Comparison of ENCODE assay signal across 8 mouse cellular contexts in genomic region chr12:113140616-113141411, GRCm38 (mm10). TPM values are rescaled to one million over a fixed set of nuclear protein-coding genes. Genes with fewer than 3 reads are reported as not detected.
A peak's percentile ranks its signal among the peaks of the same experiment; 100 is the strongest.
DNase-seq lines count a peak whose midpoint lies in the region; ATAC-seq lines count a peak whose summit lies in the region.

No protein-coding gene starts in this region.

- WGBS in forebrain, embryonic 11.5 days, result 3% methylated on average over 49 of the region's 49 CpGs
- 2% methylated on average over 49 of the region's 49 CpGs for WGBS in hindbrain, embryonic 11.5 days
- 3% methylated on average over 49 of the region's 49 CpGs for WGBS in limb, embryonic 12.5 days
- WGBS in midbrain, embryonic 11.5 days, result under 1% methylated on average over 49 of the region's 49 CpGs

- peak; percentile 83 for DNase-seq in 3134 (ENCODE audit: extremely low read depth, insufficient read length, low spot score)
- DNase-seq in MEL-GATA-1-ER (ENCODE audit: extremely low read depth, low read depth), result peak; percentile 72
- no peak for DNase-seq in forebrain, embryonic 11.5 days (ENCODE audit: low spot score)
- DNase-seq in hindbrain, embryonic 11.5 days (ENCODE audit: low spot score), result no peak
- peak; percentile 94 for DNase-seq in midbrain, embryonic 11.5 days (ENCODE audit: low spot score, missing footprints)
- no peak for DNase-seq in right cerebral cortex, postnatal 36 days (ENCODE audit: low spot score in 2 of 2)

- H3K4me2 ChIP-seq in forebrain, embryonic 11.5 days (ENCODE audit: low read depth, low read length, severe bottlenecking), result peak overlapping the region; percentile 72
- peak overlapping the region; percentile 78 for H3K4me2 ChIP-seq in hindbrain, embryonic 11.5 days (replicated peaks; ENCODE audit: low read depth, low read length)
- H3K4me2 ChIP-seq in limb, embryonic 12.5 days, result peak overlapping the region; percentile 76
- peak overlapping the region; percentile 61 for H3K4me2 ChIP-seq in midbrain, embryonic 11.5 days

- peaks cover 11% of the 10 kb centered on the region; the same call in 1 of the 2 replicates for H3K36me3 ChIP-seq in forebrain, embryonic 11.5 days (ENCODE audit: control insufficient read depth, insufficient read depth, low read length)
- peaks cover 9% of the 10 kb centered on the region for H3K36me3 ChIP-seq in hindbrain, embryonic 11.5 days (ENCODE audit: control insufficient read depth, insufficient read depth, low read length)
- peaks cover 31% of the 10 kb centered on the region for H3K36me3 ChIP-seq in limb, embryonic 12.5 days
- H3K36me3 ChIP-seq in midbrain, embryonic 11.5 days (ENCODE audit: control insufficient read depth, insufficient read depth, low read length), result peaks cover 15% of the 10 kb centered on the region

- 0 out of 2 replicates have a peak, but pooled peaks have one; percentile 1 for ATAC-seq in forebrain, embryonic 11.5 days (replicated peaks; ENCODE audit: low FRiP score)
- peak; percentile 8; the same call in 1 of the 2 replicates for ATAC-seq in hindbrain, embryonic 11.5 days (ENCODE audit: low FRiP score)
- 0 out of 2 replicates have a peak, but pooled peaks have one; percentile 3 for ATAC-seq in limb, embryonic 12.5 days (ENCODE audit: insufficient number of reproducible peaks, insufficient read depth, low FRiP score, low TSS enrichment, low read depth)
- peak; percentile 6 for ATAC-seq in midbrain, embryonic 11.5 days (ENCODE audit: low FRiP score)
- ATAC-seq in activated CD4-positive, CD25-positive, alpha-beta regulatory T cell, adult 4 months, result no peak

- peak overlapping the region; percentile 58 for H3K4me3 ChIP-seq in forebrain, embryonic 11.5 days (ENCODE audit: low read depth, low read length)
- peak overlapping the region; percentile 69 for H3K4me3 ChIP-seq in hindbrain, embryonic 11.5 days (ENCODE audit: low read depth, low read length)
- peak overlapping the region; percentile 52 for H3K4me3 ChIP-seq in limb, embryonic 12.5 days (replicated peaks)
- H3K4me3 ChIP-seq in midbrain, embryonic 11.5 days (ENCODE audit: low read depth, low read length), result peak overlapping the region; percentile 67

- H3K9me3 ChIP-seq in forebrain, embryonic 11.5 days (ENCODE audit: control insufficient read depth, low read length), result no peaks in the 10 kb centered on the region
- H3K9me3 ChIP-seq in hindbrain, embryonic 11.5 days (ENCODE audit: control insufficient read depth, low read length), result no peaks in the 10 kb centered on the region
- H3K9me3 ChIP-seq in limb, embryonic 12.5 days, result no peaks in the 10 kb centered on the region
- H3K9me3 ChIP-seq in midbrain, embryonic 11.5 days (ENCODE audit: control insufficient read depth, low read length), result no peaks in the 10 kb centered on the region

- peaks cover 34% of the 10 kb centered on the region for H3K4me1 ChIP-seq in forebrain, embryonic 11.5 days (replicated peaks; ENCODE audit: control insufficient read depth, insufficient read depth, low read length)
- peaks cover 26% of the 10 kb centered on the region for H3K4me1 ChIP-seq in hindbrain, embryonic 11.5 days (replicated peaks; ENCODE audit: control insufficient read depth, insufficient read depth, low read length)
- peaks cover 46% of the 10 kb centered on the region for H3K4me1 ChIP-seq in limb, embryonic 12.5 days (replicated peaks)
- peaks cover 40% of the 10 kb centered on the region for H3K4me1 ChIP-seq in midbrain, embryonic 11.5 days (ENCODE audit: control insufficient read depth, insufficient read depth, low read length)

- H3K9ac ChIP-seq in forebrain, embryonic 11.5 days (ENCODE audit: low read length), result peak overlapping the region; percentile 70
- peak overlapping the region; percentile 75 for H3K9ac ChIP-seq in hindbrain, embryonic 11.5 days (ENCODE audit: low read depth, low read length)
- peak overlapping the region; percentile 52 for H3K9ac ChIP-seq in limb, embryonic 12.5 days (replicated peaks)
- peak overlapping the region; percentile 80 for H3K9ac ChIP-seq in midbrain, embryonic 11.5 days (ENCODE audit: low read length)

- no peak overlapping the region for H3K27ac ChIP-seq in forebrain, embryonic 11.5 days (ENCODE audit: low read depth, low read length)
- H3K27ac ChIP-seq in hindbrain, embryonic 11.5 days (ENCODE audit: low read depth, low read length), result peak overlapping the region; percentile 73; the same call in 1 of the 2 replicates
- no peak overlapping the region for H3K27ac ChIP-seq in limb, embryonic 12.5 days
- peak overlapping the region; percentile 90; the same call in 1 of the 2 replicates for H3K27ac ChIP-seq in midbrain, embryonic 11.5 days (ENCODE audit: low read depth, low read length)

- no peaks in the 10 kb centered on the region; the same call in none of the 2 replicates for H3K27me3 ChIP-seq in forebrain, embryonic 11.5 days (ENCODE audit: control insufficient read depth, insufficient read depth, low read length)
- no peaks in the 10 kb centered on the region for H3K27me3 ChIP-seq in hindbrain, embryonic 11.5 days (ENCODE audit: control insufficient read depth, insufficient read depth, low read length)
- peaks cover 62% of the 10 kb centered on the region for H3K27me3 ChIP-seq in limb, embryonic 12.5 days
- no peaks in the 10 kb centered on the region; the same call in 1 of the 2 replicates for H3K27me3 ChIP-seq in midbrain, embryonic 11.5 days (ENCODE audit: control insufficient read depth, insufficient read depth, low read length)

RNA-seq across cellular contexts. Expression of gene Crip2, which starts 0.8 kb away (rescaled TPM):
- polyA plus RNA-seq in forebrain, embryonic 11.5 days (2014; fragmentation: Nextera tagmentation; extraction: Ambion mirVana), result 186 and 217 TPM in 2 replicates
- polyA plus RNA-seq in hindbrain, embryonic 11.5 days (2014; fragmentation: Nextera tagmentation; extraction: Ambion mirVana), result 208 TPM in 2 replicates
- 51.4 and 53.7 TPM in 2 replicates for polyA plus RNA-seq in limb, embryonic 12.5 days (2016; fragmentation: Nextera tagmentation; extraction: Ambion mirVana)
- 226 and 247 TPM in 2 replicates for polyA plus RNA-seq in midbrain, embryonic 11.5 days (2014; fragmentation: Nextera tagmentation; extraction: Ambion mirVana)
- 1 to 10 TPM; 4.5 to 5.6 TPM for polyA plus RNA-seq in activated CD4-positive, CD25-positive, alpha-beta regulatory T cell, adult 4 months (2017; shearing (Covaris generic))

RNA-seq across cellular contexts. Expression of gene Crip1, which starts 5.3 kb away (rescaled TPM):
- polyA plus RNA-seq in forebrain, embryonic 11.5 days (2014; fragmentation: Nextera tagmentation; extraction: Ambion mirVana), result 61.3 and 66.5 TPM in 2 replicates
- polyA plus RNA-seq in hindbrain, embryonic 11.5 days (2014; fragmentation: Nextera tagmentation; extraction: Ambion mirVana), result 76.0 and 84.7 TPM in 2 replicates
- polyA plus RNA-seq in limb, embryonic 12.5 days (2016; fragmentation: Nextera tagmentation; extraction: Ambion mirVana), result 71.0 and 73.2 TPM in 2 replicates
- 87.1 and 95.7 TPM in 2 replicates for polyA plus RNA-seq in midbrain, embryonic 11.5 days (2014; fragmentation: Nextera tagmentation; extraction: Ambion mirVana)
- 1,000 to 10,000 TPM; 1,240 to 2,098 TPM for polyA plus RNA-seq in activated CD4-positive, CD25-positive, alpha-beta regulatory T cell, adult 4 months (2017; shearing (Covaris generic))

RNA-seq across cellular contexts. Expression of gene Tedc1, which starts 15.4 kb away (rescaled TPM):
- 57.2 and 58.2 TPM in 2 replicates for polyA plus RNA-seq in forebrain, embryonic 11.5 days (2014; fragmentation: Nextera tagmentation; extraction: Ambion mirVana)
- polyA plus RNA-seq in hindbrain, embryonic 11.5 days (2014; fragmentation: Nextera tagmentation; extraction: Ambion mirVana), result 28.8 and 31.4 TPM in 2 replicates
- 44.1 and 44.6 TPM in 2 replicates for polyA plus RNA-seq in limb, embryonic 12.5 days (2016; fragmentation: Nextera tagmentation; extraction: Ambion mirVana)
- polyA plus RNA-seq in midbrain, embryonic 11.5 days (2014; fragmentation: Nextera tagmentation; extraction: Ambion mirVana), result 25.6 and 31.5 TPM in 2 replicates
- 1 to 10 TPM; 3.5 to 5.0 TPM for polyA plus RNA-seq in activated CD4-positive, CD25-positive, alpha-beta regulatory T cell, adult 4 months (2017; shearing (Covaris generic))

RNA-seq across cellular contexts. Expression of gene Mta1, which starts 42.7 kb away (rescaled TPM):
- polyA plus RNA-seq in forebrain, embryonic 11.5 days (2014; fragmentation: Nextera tagmentation; extraction: Ambion mirVana), result 25.3 and 27.7 TPM in 2 replicates
- 17.2 and 19.4 TPM in 2 replicates for polyA plus RNA-seq in hindbrain, embryonic 11.5 days (2014; fragmentation: Nextera tagmentation; extraction: Ambion mirVana)
- 19.3 and 20.5 TPM in 2 replicates for polyA plus RNA-seq in limb, embryonic 12.5 days (2016; fragmentation: Nextera tagmentation; extraction: Ambion mirVana)
- 19.2 and 21.4 TPM in 2 replicates for polyA plus RNA-seq in midbrain, embryonic 11.5 days (2014; fragmentation: Nextera tagmentation; extraction: Ambion mirVana)
- polyA plus RNA-seq in activated CD4-positive, CD25-positive, alpha-beta regulatory T cell, adult 4 months (2017; shearing (Covaris generic)), result 10 to 100 TPM; 12.9 to 16.0 TPM

RNA-seq across cellular contexts. Expression of gene Tmem121, which starts 44.9 kb away (rescaled TPM):
- polyA plus RNA-seq in forebrain, embryonic 11.5 days (2014; fragmentation: Nextera tagmentation; extraction: Ambion mirVana), result 17.0 and 20.3 TPM in 2 replicates
- 8.9 and 10.8 TPM in 2 replicates for polyA plus RNA-seq in hindbrain, embryonic 11.5 days (2014; fragmentation: Nextera tagmentation; extraction: Ambion mirVana)
- polyA plus RNA-seq in limb, embryonic 12.5 days (2016; fragmentation: Nextera tagmentation; extraction: Ambion mirVana), result 17.5 and 18.7 TPM in 2 replicates
- 11.5 and 13.1 TPM in 2 replicates for polyA plus RNA-seq in midbrain, embryonic 11.5 days (2014; fragmentation: Nextera tagmentation; extraction: Ambion mirVana)
- polyA plus RNA-seq in activated CD4-positive, CD25-positive, alpha-beta regulatory T cell, adult 4 months (2017; shearing (Covaris generic)), result not detected

Comparison
In these comparisons a context has a peak if more than half of its experiments do, and no peak if none do; other contexts are left out.
1. DNase-seq: peak in 3134 (single experiment), MEL-GATA-1-ER (single experiment) and midbrain, embryonic 11.5 days (single experiment); none in forebrain, embryonic 11.5 days (single experiment), hindbrain, embryonic 11.5 days (single experiment) and right cerebral cortex, postnatal 36 days (0 of 2).
2. H3K27ac ChIP-seq: peak in hindbrain, embryonic 11.5 days (single experiment) and midbrain, embryonic 11.5 days (single experiment); none in forebrain, embryonic 11.5 days (single experiment) and limb, embryonic 12.5 days (single experiment).
3. RNA of gene Crip1, which starts 5.3 kb away (polyA plus RNA-seq): 1,240 to 2,098 TPM in activated CD4-positive, CD25-positive, alpha-beta regulatory T cell, adult 4 months; 87.1 to 95.7 TPM in midbrain, embryonic 11.5 days, 76.0 to 84.7 TPM in hindbrain, embryonic 11.5 days, 71.0 to 73.2 TPM in limb, embryonic 12.5 days and 61.3 to 66.5 TPM in forebrain, embryonic 11.5 days; every median in the first group is over 10 times any median in the second.
4. Peak in every context shown above with its lines, with median percentiles within 50 percentile points of each other: H3K4me2 ChIP-seq, H3K4me3 ChIP-seq and H3K9ac ChIP-seq.